Comparison of ENCODE assay signal across 9 mouse cellular contexts in the genomic region with DNA sequence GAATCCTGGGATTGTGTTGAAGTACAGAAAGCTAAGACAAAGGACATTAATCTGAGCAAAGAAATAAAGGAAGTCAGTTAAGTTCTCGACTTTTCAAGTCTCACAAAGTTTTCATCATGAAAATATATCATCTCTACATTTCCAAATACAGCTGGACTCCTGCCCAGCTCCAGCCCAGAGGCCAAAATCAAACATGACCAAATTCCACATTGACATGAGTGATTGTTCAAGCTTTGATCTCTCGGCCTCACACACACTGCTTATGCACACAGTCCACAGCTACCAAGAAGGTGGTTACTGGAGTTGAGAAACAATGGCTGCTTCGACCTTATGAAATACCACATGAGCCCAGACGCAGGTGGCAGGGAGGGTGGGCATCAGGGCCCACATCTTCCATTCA. TPM values are rescaled to one million over a fixed set of nuclear protein-coding genes. Genes with fewer than 3 reads are reported as not detected.
DNase-seq lines count a peak whose midpoint lies in the region; ATAC-seq and TF ChIP-seq lines count a peak whose summit lies in the region.
"Had no signal": no experiment of that assay in that cellular context is flagged by ENCODE, and none has a peak within 500 bp of the region (broad histone marks: within the 10 kb centered on the region; RNA-seq: fewer than 3 reads in every experiment).

No protein-coding gene starts in this region.

- no peak overlapping the region for H3K4me3 ChIP-seq in heart, embryonic 13.5 days
- no peak overlapping the region for H3K4me3 ChIP-seq in lung, embryonic 16.5 days (ENCODE audit: low read length)
- H3K4me3 ChIP-seq in left cerebral cortex, adult 2 months, result no peak overlapping the region

- no peaks in the 10 kb centered on the region for H3K36me3 ChIP-seq in heart, embryonic 13.5 days
- no peaks in the 10 kb centered on the region for H3K36me3 ChIP-seq in lung, embryonic 16.5 days (ENCODE audit: control insufficient read depth, insufficient read depth, low read length)

- no peak overlapping the region for H3K9ac ChIP-seq in heart, embryonic 13.5 days
- H3K9ac ChIP-seq in lung, embryonic 16.5 days (ENCODE audit: low read length), result peak overlapping the region; percentile 31; the same call in 1 of the 2 replicates

- no peaks in the 10 kb centered on the region for H3K27me3 ChIP-seq in heart, embryonic 13.5 days (replicated peaks)
- no peaks in the 10 kb centered on the region for H3K27me3 ChIP-seq in lung, embryonic 16.5 days (ENCODE audit: control insufficient read depth, insufficient read depth, low read depth, low read length)

- ATAC-seq in heart, embryonic 13.5 days (ENCODE audit: extremely low read depth, insufficient number of reproducible peaks, low FRiP score, low TSS enrichment), result no peak
- ATAC-seq in granulocyte monocyte progenitor cell, adult 5-6 weeks (replicated peaks; ENCODE audit: poor library complexity, severe bottlenecking), result peak; percentile 50
- peak; percentile 67 for ATAC-seq in lung, embryonic 16.5 days (ENCODE audit: low read depth)

- WGBS in heart, embryonic 13.5 days, result 45% methylated on average over 4 of the region's 4 CpGs
- under 1% methylated on average over 4 of the region's 4 CpGs for WGBS in lung, embryonic 16.5 days

- H3K9me3 ChIP-seq in heart, embryonic 13.5 days, result no peaks in the 10 kb centered on the region
- no peaks in the 10 kb centered on the region for H3K9me3 ChIP-seq in lung, embryonic 16.5 days (ENCODE audit: control insufficient read depth, low read length)

- H3K27ac ChIP-seq in heart, embryonic 13.5 days (replicated peaks), result peak overlapping the region; percentile 77
- peak overlapping the region; percentile 96 for H3K27ac ChIP-seq in lung, embryonic 16.5 days (ENCODE audit: low read length)
- H3K27ac ChIP-seq in left cerebral cortex, adult 2 months, result no peak overlapping the region

- peak overlapping the region; percentile 42; the same call in 1 of the 2 replicates for H3K4me2 ChIP-seq in heart, embryonic 13.5 days
- peak overlapping the region; percentile 38 for H3K4me2 ChIP-seq in lung, embryonic 16.5 days (ENCODE audit: low read depth, low read length)

- DNase-seq in heart, adult 18-20 months, result no peak
- DNase-seq in adrenal gland, postnatal 10 days, result peak; percentile 81
- DNase-seq in left cerebral cortex, adult 2 months (ENCODE audit: extremely low spot score in 1 of 2, low spot score in 2 of 2), result no peak
- no peak for DNase-seq in urinary bladder, postnatal 25 days (ENCODE audit: low spot score)
- DNase-seq in spleen, postnatal 14 days (ENCODE audit: low spot score in 2 of 2), result no peak
- DNase-seq: cerebellum, adult 9-10 months had no signal

- H3K4me1 ChIP-seq in heart, embryonic 13.5 days, result peaks cover 100% of the 10 kb centered on the region
- H3K4me1 ChIP-seq in lung, embryonic 16.5 days (replicated peaks; ENCODE audit: control insufficient read depth, insufficient read depth, low read length), result peaks cover 92% of the 10 kb centered on the region

- no peak for TF ChIP-seq CTCF in left cerebral cortex, adult 2 months (IDR thresholded peaks at IDR 0.05)

- intact Hi-C loops in left cerebral cortex, adult 2 months (cut with DNase I), result no loop called here

RNA-seq across cellular contexts. Expression of gene Mapkapk2, which starts 14.0 kb away (rescaled TPM):
- polyA plus RNA-seq in heart, embryonic 13.5 days (2015; fragmentation: Nextera tagmentation; extraction: Ambion mirVana), result 60.0 and 62.0 TPM in 2 replicates
- 100 to 1,000 TPM; 311 to 318 TPM for total RNA-seq in heart, adult 18-20 months (2021)
- 100 to 1,000 TPM; 159 to 169 TPM for total RNA-seq in adrenal gland, postnatal 10 days (2021)
- total RNA-seq in granulocyte monocyte progenitor cell, adult 5-6 weeks (2014; fragmentation: Nextera tagmentation), result 212 and 254 TPM in 2 replicates
- total RNA-seq in granulocyte monocyte progenitor cell, adult 5-6 weeks (2017), result 209 and 233 TPM in 2 replicates
- 28.7 and 41.3 TPM in 2 replicates for polyA plus RNA-seq in lung, embryonic 16.5 days (2015; fragmentation: Nextera tagmentation; extraction: Ambion mirVana)
- 10 to 100 TPM; 31.0 to 32.8 TPM for total RNA-seq in left cerebral cortex, adult 2 months (2021)

RNA-seq across cellular contexts. Expression of gene Dyrk3, which starts 54.5 kb away (rescaled TPM):
- polyA plus RNA-seq in heart, embryonic 13.5 days (2015; fragmentation: Nextera tagmentation; extraction: Ambion mirVana), result 3.2 and 4.5 TPM in 2 replicates
- total RNA-seq in heart, adult 18-20 months (2021), result 1 to 10 TPM in 1 of 2 experiments, under 1 TPM in 1; 0.20 to 1.1 TPM
- total RNA-seq in adrenal gland, postnatal 10 days (2021), result 1 to 10 TPM; 3.6 to 5.8 TPM
- 6.1 and 6.2 TPM in 2 replicates for total RNA-seq in granulocyte monocyte progenitor cell, adult 5-6 weeks (2014; fragmentation: Nextera tagmentation)
- total RNA-seq in granulocyte monocyte progenitor cell, adult 5-6 weeks (2017), result 4.1 and 6.3 TPM in 2 replicates
- 4.4 and 4.5 TPM in 2 replicates for polyA plus RNA-seq in lung, embryonic 16.5 days (2015; fragmentation: Nextera tagmentation; extraction: Ambion mirVana)
- 10 to 100 TPM; 15.6 to 16.6 TPM for total RNA-seq in left cerebral cortex, adult 2 months (2021)

Comparison
In these comparisons a context has a peak if more than half of its experiments do, and no peak if none do; other contexts are left out.
1. RNA of gene Mapkapk2, which starts 14.0 kb away (total RNA-seq): 311 to 318 TPM in heart, adult 18-20 months, 209 to 254 TPM in granulocyte monocyte progenitor cell, adult 5-6 weeks and 159 to 169 TPM in adrenal gland, postnatal 10 days; 31.0 to 32.8 TPM in left cerebral cortex, adult 2 months; every median in the first group is over 4 times any median in the second.